Mouse (Mus musculus) spleen, adult 2 months (tissue): Measurements from ENCODE around the gene Upf3a. TPM values are rescaled to one million over a fixed set of nuclear protein-coding genes. Genes with fewer than 3 reads are reported as not detected.
"Not testable (repeated sequence)": the region's sequence is repeated elsewhere in the genome, so short reads cannot be mapped to it uniquely, and the experiment has no call there.

Experiments
- DNase-seq, 2 experiments: peaks; one replicate each; pipeline versions ENCODE4 v3.0.0 to v3.0.0-alpha.2; 2012 to 2021; ENCODE audit warnings: low spot score in 2 of 2, low read depth in 1 of 2
- H3K27ac ChIP-seq: fragments of 200-500 bp; 2 replicates; pipeline ENCODE4 v1.5.1; 2012; ENCODE audit warnings: low read length, inconsistent platforms; ENCODE audit not compliant: insufficient read depth
- H3K27me3 ChIP-seq: fragments of 200-500 bp; 2 replicates; pipeline ENCODE4 v1.6.1; 2012; ENCODE audit warnings: mild to moderate bottlenecking, moderate library complexity, low read length, inconsistent platforms; ENCODE audit not compliant: control insufficient read depth, insufficient read depth
- H3K36me3 ChIP-seq: fragments of 200-500 bp; 2 replicates; pipeline ENCODE4 v1.6.1; 2012; ENCODE audit warnings: mild to moderate bottlenecking, low read length, inconsistent platforms; ENCODE audit not compliant: control insufficient read depth, insufficient read depth
- H3K4me1 ChIP-seq: fragments of 200-500 bp; 2 replicates; pipeline ENCODE4 v1.6.1; 2011; ENCODE audit warnings: inconsistent platforms; ENCODE audit not compliant: control insufficient read depth, insufficient read depth, insufficient read length
- H3K4me3 ChIP-seq: fragments of 200-500 bp; 2 replicates; pipeline ENCODE4 v1.5.1; 2011; ENCODE audit warnings: mild to moderate bottlenecking, inconsistent platforms; ENCODE audit not compliant: insufficient read depth, insufficient read length; ENCODE audit errors: extremely low read depth
- CTCF ChIP-seq: fragments of 200-500 bp; IDR thresholded peaks from 2 replicates; pipeline ENCODE4 v1.5.1; 2011; ENCODE audit warnings: mild to moderate bottlenecking, inconsistent platforms; ENCODE audit not compliant: insufficient read depth, insufficient read length, insufficient replicate concordance; ENCODE audit errors: extremely low read depth
- POLR2A ChIP-seq: fragments of 200-500 bp; IDR thresholded peaks from 2 replicates; pipeline ENCODE4 v1.6.1; 2011; ENCODE audit warnings: low read depth, low read length, inconsistent platforms
- WGBS: fragments of 180-500 bp; shearing (Covaris S2); methylation state at CpG from one replicate; pipeline ENCODE4 v1.1.7; 2018; 5-methylcytosine and 5-hydroxymethylcytosine counted together
- polyA plus RNA-seq: library from polyadenylated mRNA; depleted of rRNA; stranded (reverse); fragments of >200 nt; gene quantifications from 2 replicates; pipeline ENCODE4 v1.2.3, GENCODE M21; 2012; rRNA removed

The Upf3a gene
- 5.8 and 7.5 TPM in 2 replicates for polyA plus RNA-seq

DNA sequence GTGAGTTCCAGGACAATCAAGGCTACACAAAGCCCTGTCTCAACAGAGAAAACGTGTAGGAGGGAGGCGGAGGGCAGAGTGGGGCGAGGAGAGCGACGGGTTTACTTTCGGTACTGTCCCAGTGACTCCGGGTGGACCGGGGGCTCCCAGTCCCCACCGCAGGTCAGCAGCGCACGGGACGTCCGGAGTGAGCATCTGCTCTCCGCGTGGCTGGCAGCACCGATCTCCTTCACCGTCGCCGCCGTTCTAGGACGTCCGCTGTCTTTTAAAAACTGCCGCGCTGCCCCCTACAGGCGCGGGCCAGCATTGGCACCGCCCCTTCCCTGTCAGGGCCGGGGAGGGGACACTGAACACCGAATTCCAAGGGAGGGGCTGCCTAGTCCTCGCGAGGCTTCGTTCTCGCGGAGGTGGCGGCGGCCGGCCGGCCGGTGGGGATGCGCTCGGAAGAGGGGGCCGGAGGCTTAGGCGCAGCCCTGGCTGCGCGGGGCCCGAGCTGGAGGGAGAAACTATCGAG, at the start of gene Upf3a:
Gene Upf3a (plus strand): TSS at position 366 of the 514 bp plus-strand sequence.
- peak; percentile 89 to 91 for DNase-seq
- TF ChIP-seq CTCF (peak; percentile 80), POLR2A (no peak)
- 1% methylated on average over 47 of the region's 47 CpGs for WGBS
- peak within 1 kb of the TSS; percentile 99 for H3K27ac ChIP-seq
- H3K4me1 ChIP-seq: peaks cover 3% of the 10 kb centered on the region; the same call in 1 of the 2 replicates
- no peaks in the 10 kb centered on the region for H3K27me3 ChIP-seq
- H3K36me3 ChIP-seq: peaks cover 15% of the 10 kb centered on the region
- peak within 1 kb of the TSS; percentile 92 for H3K4me3 ChIP-seq

DNA sequence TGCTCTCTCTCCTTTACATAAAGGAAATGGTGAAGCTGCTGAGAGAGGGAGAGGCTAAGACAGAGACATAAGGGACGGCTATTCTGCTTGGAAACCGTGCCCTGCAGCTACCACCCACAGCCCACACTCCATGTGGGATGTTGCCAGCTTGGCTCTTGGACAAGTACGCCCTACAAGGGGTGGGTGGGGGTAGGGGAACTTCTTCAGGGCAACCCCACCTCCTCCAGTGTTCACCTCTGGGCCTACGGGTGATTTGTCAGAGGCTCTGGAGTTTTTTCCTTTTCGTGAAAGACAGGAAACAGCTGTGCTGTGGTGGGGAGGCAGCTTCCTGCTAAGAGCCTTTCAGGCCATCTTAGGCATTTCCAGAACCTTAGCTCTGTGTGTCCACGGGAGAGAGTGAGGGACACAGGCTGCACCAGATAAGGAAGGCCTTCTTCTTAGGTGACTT, 45.1 kb upstream of the Upf3a start:
- no peak for DNase-seq

DNA sequence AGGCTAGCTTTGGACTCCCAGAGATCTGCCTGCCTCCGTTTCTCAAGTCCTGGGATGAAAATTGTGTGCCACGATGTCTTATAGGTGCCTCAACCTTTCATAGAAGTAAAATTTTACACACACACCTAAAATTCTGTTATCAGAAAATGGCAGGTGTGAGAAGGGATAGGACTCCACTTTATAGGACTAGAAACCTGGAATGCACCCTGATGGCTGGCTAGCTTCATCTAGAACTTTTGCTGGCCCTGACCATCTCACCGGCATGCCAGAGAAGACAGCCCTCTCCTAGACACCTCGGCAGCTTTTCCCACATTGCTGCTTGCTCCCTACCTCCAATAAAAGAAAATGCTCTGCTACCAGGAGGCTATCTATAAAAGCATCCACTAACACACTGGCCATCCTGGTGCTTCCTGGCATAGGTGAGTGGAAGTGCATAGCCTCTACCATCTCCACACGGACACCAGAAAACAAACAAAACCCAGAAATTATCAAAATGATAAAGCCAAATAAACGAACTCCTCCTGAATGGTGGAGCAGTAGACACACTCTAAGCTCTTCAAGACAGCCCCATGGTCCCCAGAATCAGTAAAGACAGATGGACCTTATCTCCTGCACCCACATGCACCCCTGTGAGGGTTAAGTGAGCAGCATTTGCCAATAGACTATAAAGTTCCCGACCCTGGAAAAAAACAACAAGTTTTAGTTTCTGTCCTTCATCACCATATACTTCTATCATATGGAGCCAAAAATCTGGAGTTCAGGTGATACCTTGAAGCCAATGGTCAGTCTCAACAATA, 44.4 kb upstream of the Upf3a start:
- Histone ChIP-seq H3K27me3 (no peaks in the 10 kb centered on the region), H3K36me3 (no peaks in the 10 kb centered on the region), H3K27ac (no peak overlapping the region), H3K4me3 (no peak overlapping the region), H3K4me1 (peaks cover 2% of the 10 kb centered on the region; the same call in 1 of the 2 replicates)
- no peak for DNase-seq
- WGBS: 59% methylated on average over 7 of the region's 7 CpGs
- no peak for TF ChIP-seq POLR2A
- TF ChIP-seq CTCF: no peak

More for the DNA sequence above, 45.1 kb upstream of the Upf3a start:
- WGBS: 4% methylated on average over 6 of the region's 6 CpGs
- H3K36me3 ChIP-seq: no peaks in the 10 kb centered on the region
- TF ChIP-seq CTCF: no peak
- no peak for TF ChIP-seq POLR2A
- no peak overlapping the region for H3K4me3 ChIP-seq
- no peaks in the 10 kb centered on the region for H3K27me3 ChIP-seq
- H3K4me1 ChIP-seq: peaks cover 2% of the 10 kb centered on the region; the same call in 1 of the 2 replicates
- no peak overlapping the region for H3K27ac ChIP-seq

DNA sequence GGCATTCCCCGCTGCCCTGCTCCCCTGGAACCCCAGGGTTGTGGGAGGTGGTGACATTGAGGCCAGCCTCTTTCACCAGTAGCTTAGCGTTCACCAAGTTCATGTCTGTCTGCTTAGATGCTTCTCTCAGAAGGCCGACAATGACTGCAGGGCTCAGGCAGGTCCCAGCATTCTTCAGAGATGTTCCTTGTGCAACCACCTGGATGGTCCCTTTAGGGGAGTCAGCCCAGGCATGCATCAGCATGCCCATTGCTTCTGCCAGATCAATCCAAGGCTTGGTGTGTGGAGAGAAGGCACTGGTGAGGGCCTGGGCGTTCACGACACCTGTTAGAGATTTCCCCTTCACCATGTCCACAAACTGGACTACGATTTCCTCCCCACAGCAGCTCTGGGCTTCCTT, 39.2 kb upstream of the Upf3a start:
- not testable (repeated sequence) for H3K4me1 ChIP-seq, H3K4me3 ChIP-seq, H3K27ac ChIP-seq, H3K27me3 ChIP-seq, H3K36me3 ChIP-seq, DNase-seq
- 87% methylated on average over 6 of the region's 6 CpGs for WGBS

DNA sequence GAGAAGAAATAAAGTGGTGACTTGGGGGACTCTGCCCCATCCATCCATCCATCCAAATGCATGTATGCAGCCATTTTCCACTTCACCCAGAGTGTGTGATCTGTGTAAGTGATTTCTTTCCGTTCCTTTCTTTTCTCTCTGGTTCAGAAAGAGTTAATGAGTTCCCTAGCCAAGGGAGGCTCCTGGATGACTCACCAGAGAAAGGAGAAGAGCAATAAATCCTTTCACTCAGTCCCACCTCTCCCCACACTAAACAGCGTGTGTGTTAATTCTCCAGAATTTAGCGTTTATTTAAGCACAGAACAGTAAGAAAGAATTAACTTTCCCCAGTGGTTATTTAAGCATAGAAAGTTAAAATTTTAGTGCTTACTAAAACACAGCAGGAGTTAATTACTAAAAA, 37.8 kb upstream of the Upf3a start:
- no peak for TF ChIP-seq CTCF
- no peak for TF ChIP-seq POLR2A
- DNase-seq: no peak
- Histone ChIP-seq H3K27me3 (no peaks in the 10 kb centered on the region), H3K36me3 (no peaks in the 10 kb centered on the region), H3K4me1 (no peaks in the 10 kb centered on the region), H3K4me3 (no peak overlapping the region), H3K27ac (no peak overlapping the region)
- whole genome bisulfite sequencing: 42% methylated on average over 3 of the region's 3 CpGs

DNA sequence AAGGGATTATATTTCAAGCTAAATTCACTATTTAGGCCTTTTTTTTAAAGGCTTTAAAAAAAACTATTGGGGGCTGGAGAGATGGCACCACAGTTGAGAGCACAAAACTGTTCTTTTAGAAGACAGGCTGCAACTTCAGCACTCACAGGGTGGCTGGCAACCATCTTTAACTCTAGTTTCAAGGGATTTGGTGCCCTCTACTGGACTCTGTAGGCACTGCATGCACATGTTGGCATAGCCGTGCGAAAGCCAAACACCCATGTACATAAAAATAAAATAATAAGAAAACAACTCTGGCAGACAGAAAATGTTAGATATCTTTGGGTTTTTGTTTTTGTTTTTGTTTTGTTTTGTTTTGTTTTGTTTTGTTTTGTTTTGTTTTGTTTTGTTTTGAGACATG, 31.7 kb upstream of the Upf3a start:
- DNase-seq: peak; percentile 54 to 66
- H3K27me3 ChIP-seq: no peaks in the 10 kb centered on the region
- WGBS: 18% methylated on average over 2 of the region's 2 CpGs
- no peaks in the 10 kb centered on the region for H3K36me3 ChIP-seq
- H3K27ac ChIP-seq: no peak overlapping the region
- H3K4me3 ChIP-seq: no peak overlapping the region
- no peaks in the 10 kb centered on the region; the same call in 1 of the 2 replicates for H3K4me1 ChIP-seq
- no peak for TF ChIP-seq POLR2A
- TF ChIP-seq CTCF: peak; percentile 47; the same call in 1 of the 2 replicates

DNA sequence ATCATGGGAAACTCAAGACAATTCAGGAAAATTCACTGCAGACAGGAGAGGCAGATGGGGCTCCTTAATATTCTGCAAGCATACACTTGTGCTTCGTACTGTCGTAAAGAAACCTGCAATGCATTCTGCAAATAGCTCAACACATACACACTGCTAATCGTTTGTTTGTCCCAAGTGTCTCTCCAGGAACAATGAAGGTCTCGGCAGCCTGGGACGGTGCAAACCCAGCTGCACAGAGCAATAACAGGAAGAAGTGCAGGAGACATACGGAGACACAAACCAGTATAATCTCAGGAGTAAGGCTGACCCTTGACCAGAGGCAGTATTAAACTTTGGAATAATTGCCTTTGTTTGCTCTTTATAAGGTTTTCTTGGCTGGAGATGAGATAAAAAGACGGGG, 28.9 kb upstream of the Upf3a start:
- Histone ChIP-seq H3K27ac (no peak overlapping the region), H3K4me1 (no peaks in the 10 kb centered on the region; the same call in 1 of the 2 replicates), H3K27me3 (no peaks in the 10 kb centered on the region), H3K36me3 (peaks cover 6% of the 10 kb centered on the region), H3K4me3 (no peak overlapping the region)
- 71% methylated on average over 7 of the region's 7 CpGs for WGBS
- DNase-seq: no peak
- TF ChIP-seq POLR2A (no peak), CTCF (no peak)
